Mouse (Mus musculus): Measurements from ENCODE around the gene Gch1.

- no peak for TF ChIP-seq TCF12 (IDR thresholded peaks at IDR 0.05; ENCODE audit: low read depth, low read length)
- TF ChIP-seq ELF1 (IDR thresholded peaks at IDR 0.05; ENCODE audit: low read depth, low read length), result no peak
- no peak for TF ChIP-seq CTCF (IDR thresholded peaks at IDR 0.05 in 2 of 3, conservative IDR thresholded peaks at IDR 0.05 in 1 of 3; ENCODE audit: control insufficient read depth in 1 of 3, insufficient read depth in 1 of 3, low read depth in 2 of 3, low read length in 3 of 3, poor library complexity in 1 of 3, severe bottlenecking in 1 of 3)
- no peak for TF ChIP-seq BHLHE40 (IDR thresholded peaks at IDR 0.05; ENCODE audit: borderline replicate concordance, low read depth, low read length)
- TF ChIP-seq POLR2A (IDR thresholded peaks at IDR 0.05; ENCODE audit: control insufficient read depth in 1 of 2, insufficient read depth in 1 of 2, low read depth in 1 of 2, low read length in 2 of 2, poor library complexity in 1 of 2), result no peak
- TF ChIP-seq POLR2AphosphoS5 (IDR thresholded peaks at IDR 0.05; ENCODE audit: borderline replicate concordance, low read depth, low read length), result no peak
- no peak for TF ChIP-seq SMC3 (IDR thresholded peaks at IDR 0.05; ENCODE audit: low read depth, low read length)
- no peak for TF ChIP-seq EP300 (IDR thresholded peaks at IDR 0.05; ENCODE audit: low read depth in 1 of 2, low read length in 2 of 2)
These were observed 47.3 kb upstream of the Gch1 start for GRCm38 (mm10) chr14:47236491-47236890.

Data from MEL (cell line).